Mouse (Mus musculus): Measurements from ENCODE around the gene Olfr308. TPM values are rescaled to one million over a fixed set of nuclear protein-coding genes. Genes with fewer than 3 reads are reported as not detected.
"Not testable (repeated sequence)": the region's sequence is repeated elsewhere in the genome, so short reads cannot be mapped to it uniquely, and the experiment has no call there.

Olfr308 gene
- not detected in 2 replicates for polyA plus RNA-seq (2016; fragmentation: Nextera tagmentation; extraction: Ambion mirVana)

DNA sequence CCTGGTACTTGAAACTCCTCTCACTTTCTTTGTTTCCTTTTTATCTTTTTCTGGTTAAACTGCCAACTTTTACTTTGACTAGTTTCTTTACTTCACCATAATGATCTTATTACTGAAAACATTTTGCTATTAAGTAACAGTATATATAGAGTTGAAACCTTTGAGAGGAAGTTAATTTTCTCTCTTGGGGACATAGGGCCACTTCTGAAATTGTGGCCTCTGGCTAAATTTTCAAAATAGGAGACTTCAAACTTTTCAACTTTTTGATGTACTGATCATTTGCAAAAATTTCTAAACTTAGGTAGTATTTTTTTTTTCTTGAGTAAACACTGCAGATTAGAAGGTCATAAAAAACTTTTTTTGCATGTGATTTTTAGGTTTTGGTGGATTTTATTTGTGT is at the start of gene Olfr308:
Gene Olfr308 (minus strand): TSS at position 101 of the 400 bp plus-strand sequence.
- Histone ChIP-seq H3K4me3 (no peak within 1 kb of the TSS), H3K9me3 (no peaks in the 10 kb centered on the region), H3K36me3 (no peaks in the 10 kb centered on the region), H3K4me1 (no peaks in the 10 kb centered on the region), H3K27me3 (ENCODE audit: insufficient read depth, poor library complexity, severe bottlenecking) (no peaks in the 10 kb centered on the region), H3K27ac (no peak within 1 kb of the TSS)
- no peak for DNase-seq (ENCODE audit: low spot score)

DNA sequence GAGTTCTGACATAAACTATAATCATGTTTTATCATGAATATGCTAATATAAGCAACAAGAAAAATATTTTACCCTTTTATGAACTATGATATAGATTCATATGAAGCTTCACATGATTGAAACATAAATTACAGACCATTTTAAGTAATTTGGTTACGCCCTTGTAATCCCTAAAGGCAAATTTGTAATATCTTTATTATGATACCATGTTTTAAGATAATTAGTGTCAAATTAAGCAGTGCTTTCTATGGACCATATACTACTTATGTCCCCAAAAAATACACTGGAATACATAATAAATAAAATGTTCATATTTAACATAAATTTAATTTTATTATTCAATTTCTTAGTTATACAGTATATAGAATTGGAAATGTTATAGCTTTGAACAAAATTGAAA is 41.4 kb upstream of the Olfr308 start, which contains the start of gene Olfr305:
Gene Olfr305 (minus strand): TSS at position 101 of the 400 bp plus-strand sequence.
- DNase-seq (ENCODE audit: low spot score), result no peak
- Histone ChIP-seq H3K27me3 (ENCODE audit: insufficient read depth, poor library complexity, severe bottlenecking) (no peaks in the 10 kb centered on the region), H3K27ac (no peak within 1 kb of the TSS), H3K9me3 (no peaks in the 10 kb centered on the region), H3K4me1 (no peaks in the 10 kb centered on the region), H3K4me3 (no peak within 1 kb of the TSS), H3K36me3 (no peaks in the 10 kb centered on the region)
- WGBS, result 82% methylated on average over 1 of the region's 1 CpGs

DNA sequence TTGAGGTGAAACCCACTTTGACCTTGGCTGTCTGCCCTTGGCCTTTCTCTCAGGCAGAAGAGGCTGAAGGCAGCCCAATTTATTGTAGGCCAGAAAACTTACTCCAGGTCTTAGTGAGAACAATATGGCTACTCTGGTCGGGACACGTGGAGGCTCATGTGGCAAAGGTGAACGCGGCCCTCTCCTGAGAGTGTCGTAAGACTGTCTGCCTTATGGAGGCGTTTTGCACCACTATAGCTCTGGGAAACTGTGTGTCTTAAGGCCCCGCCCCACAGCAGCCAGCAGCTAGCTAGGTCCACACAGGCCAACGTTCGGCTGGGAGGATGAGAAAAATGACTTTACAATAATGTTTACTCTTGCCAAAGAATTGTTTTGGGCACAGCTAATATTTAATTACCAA is 20.9 kb upstream of the Olfr308 start:
- DNase-seq (ENCODE audit: low spot score); H3K9me3 ChIP-seq; H3K27ac ChIP-seq; H3K27me3 ChIP-seq (ENCODE audit: insufficient read depth, poor library complexity, severe bottlenecking); H3K36me3 ChIP-seq; H3K4me3 ChIP-seq; H3K4me1 ChIP-seq: not testable (repeated sequence)
- 89% methylated on average over 9 of the region's 9 CpGs for WGBS

DNA sequence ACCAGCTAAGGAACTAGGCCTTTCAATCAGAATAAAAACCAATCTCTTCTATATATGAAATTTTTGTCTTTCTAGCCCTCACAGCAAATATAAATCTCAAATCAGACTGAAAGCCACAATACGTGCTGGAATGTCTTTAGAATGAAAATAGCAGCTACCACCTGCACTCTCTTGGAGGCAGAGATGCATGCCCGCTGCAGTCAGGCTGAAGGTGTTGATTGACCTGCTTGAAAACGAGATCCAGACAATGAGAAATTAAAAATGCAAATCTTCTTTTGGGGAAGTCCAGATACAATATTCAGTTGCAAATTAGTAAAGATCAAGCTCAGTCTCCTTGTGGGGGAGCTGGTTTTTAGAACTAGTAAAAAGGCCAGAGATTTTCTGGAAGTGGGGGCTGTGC is 18.8 kb upstream of the Olfr308 start:
- Histone ChIP-seq H3K27ac (no peak overlapping the region), H3K36me3 (no peaks in the 10 kb centered on the region), H3K4me1 (no peaks in the 10 kb centered on the region), H3K27me3 (ENCODE audit: insufficient read depth, poor library complexity, severe bottlenecking) (no peaks in the 10 kb centered on the region), H3K9me3 (no peaks in the 10 kb centered on the region), H3K4me3 (no peak overlapping the region)
- 64% methylated on average over 3 of the region's 3 CpGs for WGBS
- DNase-seq (ENCODE audit: low spot score), result no peak

DNA sequence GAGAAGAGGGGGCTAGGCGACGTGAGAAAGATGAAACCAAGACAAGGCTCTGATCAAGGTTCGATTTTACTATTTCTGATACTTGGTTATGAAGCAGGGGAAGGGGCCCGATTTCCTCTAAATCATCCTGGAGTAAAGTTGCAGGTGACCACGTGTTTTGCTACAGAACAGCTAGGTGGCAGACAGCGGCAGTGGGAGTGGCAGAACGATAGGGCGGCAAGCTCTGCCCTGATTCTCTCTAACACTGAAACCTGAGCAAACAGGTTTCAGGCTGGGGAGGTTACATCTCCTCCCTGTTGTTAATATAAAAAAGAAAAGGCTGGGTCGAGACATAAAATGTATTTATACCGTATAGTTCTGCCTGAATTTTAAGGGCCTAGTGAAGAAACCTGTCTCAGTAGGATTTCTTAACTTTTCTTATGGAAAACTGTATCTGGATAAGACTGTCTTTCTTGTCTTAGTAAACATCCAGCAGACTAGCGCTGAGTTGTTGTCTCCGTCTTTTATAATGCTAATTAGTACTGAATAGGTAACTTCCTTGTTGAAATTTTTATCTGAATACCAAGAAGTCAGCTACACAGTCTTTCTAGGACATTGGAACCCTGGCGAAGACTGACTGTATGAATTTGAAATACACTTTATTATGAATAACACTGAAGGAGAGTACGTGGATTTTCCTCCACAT is 17.6 kb upstream of the Olfr308 start:
- no peak overlapping the region for H3K27ac ChIP-seq
- 67% methylated on average over 14 of the region's 14 CpGs for WGBS
- no peak for DNase-seq (ENCODE audit: low spot score)

DNA sequence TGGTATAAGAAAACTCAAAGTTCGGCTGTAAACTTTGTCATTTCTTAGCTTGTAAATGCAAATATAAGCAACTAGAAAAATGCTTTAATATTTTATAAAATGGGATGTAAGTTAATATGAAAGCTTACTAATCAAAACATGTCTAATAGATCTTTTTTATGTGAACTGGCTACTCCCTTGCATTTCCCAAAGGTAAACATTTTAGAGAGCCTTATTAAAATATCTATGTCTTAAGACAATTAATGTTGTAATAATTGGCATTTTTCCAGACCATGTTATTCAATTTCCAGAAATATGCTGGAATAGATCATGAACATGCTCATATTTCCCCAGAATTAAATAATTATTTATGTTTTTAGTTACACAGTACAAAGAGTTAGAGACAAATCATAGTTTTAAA is 12.1 kb upstream of the Olfr308 start, which contains the start of gene Olfr307:
Gene Olfr307 (minus strand): TSS at position 101 of the 400 bp plus-strand sequence.
- Histone ChIP-seq H3K4me1 (no peaks in the 10 kb centered on the region), H3K9me3 (no peaks in the 10 kb centered on the region), H3K27me3 (ENCODE audit: insufficient read depth, poor library complexity, severe bottlenecking) (no peaks in the 10 kb centered on the region), H3K27ac (no peak within 1 kb of the TSS), H3K36me3 (no peaks in the 10 kb centered on the region), H3K4me3 (no peak within 1 kb of the TSS)
- WGBS, result 65% methylated on average over 1 of the region's 1 CpGs
- DNase-seq (ENCODE audit: low spot score), result no peak

More for the DNA sequence above, 17.6 kb upstream of the Olfr308 start:
- Histone ChIP-seq H3K27me3 (ENCODE audit: insufficient read depth, poor library complexity, severe bottlenecking) (no peaks in the 10 kb centered on the region), H3K9me3 (no peaks in the 10 kb centered on the region), H3K36me3 (no peaks in the 10 kb centered on the region), H3K4me1 (no peaks in the 10 kb centered on the region), H3K4me3 (no peak overlapping the region)

DNA sequence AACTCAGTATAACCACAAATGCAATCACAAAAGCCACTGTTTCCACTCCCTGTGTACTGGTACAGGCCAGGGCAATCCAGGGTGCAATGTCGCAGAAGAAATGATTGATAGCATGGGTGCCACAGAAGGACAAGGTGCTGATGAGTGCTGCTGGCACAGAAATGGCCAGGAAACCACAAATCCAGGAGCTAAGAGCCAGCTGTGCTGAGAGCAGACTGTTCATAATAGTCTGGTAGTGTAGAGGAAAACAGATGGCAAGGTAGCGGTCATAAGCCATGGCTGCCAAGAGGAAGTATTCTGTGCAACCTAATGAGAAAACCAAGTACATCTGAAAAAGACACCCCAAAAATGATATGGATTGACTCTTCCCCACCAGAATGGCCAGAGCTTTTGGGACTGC is 4.1 kb downstream of the Olfr308 start:
- Histone ChIP-seq H3K36me3 (no peaks in the 10 kb centered on the region), H3K9me3 (no peaks in the 10 kb centered on the region), H3K27me3 (ENCODE audit: insufficient read depth, poor library complexity, severe bottlenecking) (no peaks in the 10 kb centered on the region), H3K27ac (no peak overlapping the region), H3K4me1 (no peaks in the 10 kb centered on the region), H3K4me3 (no peak overlapping the region)
- 89% methylated on average over 2 of the region's 2 CpGs for WGBS
- DNase-seq (ENCODE audit: low spot score), result no peak

DNA sequence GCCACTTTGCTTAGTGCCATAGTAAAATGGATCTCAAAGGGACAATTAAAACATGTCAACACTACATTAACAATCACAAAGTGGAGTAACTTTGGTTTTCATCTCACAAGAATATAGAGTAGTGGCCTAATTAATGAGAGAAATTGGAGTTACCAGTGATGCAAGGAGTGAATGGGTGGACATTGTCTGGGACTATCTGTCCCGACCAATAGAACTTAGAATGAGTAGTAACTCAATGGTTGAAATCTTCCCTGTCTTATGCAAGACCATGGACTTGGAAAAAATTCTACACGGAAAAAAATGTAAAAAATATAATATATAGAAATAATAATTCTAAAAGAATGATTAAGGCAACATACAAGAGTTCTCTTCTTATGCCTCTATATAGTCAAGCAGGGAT is 11.8 kb downstream of the Olfr308 start, which contains the start of gene Olfr309:
Gene Olfr309 (minus strand): TSS at position 101 of the 400 bp plus-strand sequence.
- Histone ChIP-seq H3K4me3 (no peak within 1 kb of the TSS), H3K36me3 (no peaks in the 10 kb centered on the region), H3K4me1 (no peaks in the 10 kb centered on the region), H3K27ac (no peak within 1 kb of the TSS), H3K27me3 (ENCODE audit: insufficient read depth, poor library complexity, severe bottlenecking) (no peaks in the 10 kb centered on the region), H3K9me3 (no peaks in the 10 kb centered on the region)
- WGBS, result 72% methylated on average over 2 of the region's 2 CpGs
- DNase-seq (ENCODE audit: low spot score), result no peak

DNA sequence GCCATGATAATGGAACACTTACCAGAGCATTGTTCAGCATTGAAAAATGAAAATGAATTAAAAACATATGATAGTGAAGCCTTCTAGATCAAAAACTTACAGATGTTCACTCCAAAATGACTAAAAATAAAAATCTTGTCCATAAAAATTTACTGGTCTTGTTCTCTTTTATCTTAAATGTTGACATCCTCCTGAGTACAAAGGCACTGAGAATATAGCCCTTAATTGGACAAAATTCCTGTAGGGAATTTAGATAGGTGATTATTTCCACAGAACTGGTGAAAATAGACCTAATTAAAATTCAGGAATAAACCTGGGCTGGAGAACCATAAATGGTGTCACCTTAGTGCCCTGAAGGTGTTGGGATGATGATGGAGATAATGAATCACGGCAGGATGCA is 48.4 kb downstream of the Olfr308 start, which contains the start of gene Olfr310:
Gene Olfr310 (minus strand): TSS at position 101 of the 400 bp plus-strand sequence.
- Histone ChIP-seq H3K27me3 (ENCODE audit: insufficient read depth, poor library complexity, severe bottlenecking) (no peaks in the 10 kb centered on the region), H3K27ac (no peak within 1 kb of the TSS), H3K4me1 (no peaks in the 10 kb centered on the region), H3K36me3 (no peaks in the 10 kb centered on the region), H3K9me3 (no peaks in the 10 kb centered on the region), H3K4me3 (no peak within 1 kb of the TSS)
- 67% methylated on average over 1 of the region's 1 CpGs for WGBS
- no peak for DNase-seq (ENCODE audit: low spot score)

Small RNA genes within 50 kb of the gene (microRNA-seq; reads per million reads assigned to microRNA genes)
- gene Gm23192, result not detected

Other genes with a start within 250 kb of the Olfr308 start
- gene Vmn2r75, start 153.9 kb downstream of the Olfr308 start, polyA plus RNA-seq (2016; fragmentation: Nextera tagmentation; extraction: Ambion mirVana), result not detected in 2 replicates
- gene Vmn2r76, start 79.3 kb downstream of the Olfr308 start, polyA plus RNA-seq (2016; fragmentation: Nextera tagmentation; extraction: Ambion mirVana), result not detected in 2 replicates
- not detected in 2 replicates for gene Olfr310, start 48.5 kb downstream of the Olfr308 start, polyA plus RNA-seq (2016; fragmentation: Nextera tagmentation; extraction: Ambion mirVana)
- not detected in 2 replicates for gene Olfr309, start 11.9 kb downstream of the Olfr308 start, polyA plus RNA-seq (2016; fragmentation: Nextera tagmentation; extraction: Ambion mirVana)
- gene Olfr307, start 12.0 kb upstream of the Olfr308 start, polyA plus RNA-seq (2016; fragmentation: Nextera tagmentation; extraction: Ambion mirVana), result not detected in 2 replicates
- not detected in 2 replicates for gene Olfr305, start 41.3 kb upstream of the Olfr308 start, polyA plus RNA-seq (2016; fragmentation: Nextera tagmentation; extraction: Ambion mirVana)
- not detected in 2 replicates for gene Olfr304, start 61.0 kb upstream of the Olfr308 start, polyA plus RNA-seq (2016; fragmentation: Nextera tagmentation; extraction: Ambion mirVana)
- gene Olfr303, start 72.2 kb upstream of the Olfr308 start, polyA plus RNA-seq (2016; fragmentation: Nextera tagmentation; extraction: Ambion mirVana), result not detected in 2 replicates
- gene Olfr301, start 78.2 kb upstream of the Olfr308 start, polyA plus RNA-seq (2016; fragmentation: Nextera tagmentation; extraction: Ambion mirVana), result not detected in 2 replicates
- gene Olfr299, start 134.3 kb upstream of the Olfr308 start, polyA plus RNA-seq (2016; fragmentation: Nextera tagmentation; extraction: Ambion mirVana), result not detected in 2 replicates
- gene Olfr298, start 166.9 kb upstream of the Olfr308 start, polyA plus RNA-seq (2016; fragmentation: Nextera tagmentation; extraction: Ambion mirVana), result not detected in 2 replicates
- not detected in 2 replicates for gene Olfr297, start 194.3 kb upstream of the Olfr308 start, polyA plus RNA-seq (2016; fragmentation: Nextera tagmentation; extraction: Ambion mirVana)